Mouse (Mus musculus): ENCODE measurements around the gene 4933425L06Rik. TPM values are rescaled to one million over a fixed set of nuclear protein-coding genes. Genes with fewer than 3 reads are reported as not detected.

4933425L06Rik gene
- total and polyA plus RNA-seq, 2 experiments = not detected

GRCm38 (mm10) chr13:105066890-105067845, 14.8 kb upstream of the 4933425L06Rik start:
- H3K79me2 ChIP-seq (ENCODE audit: control insufficient read depth, insufficient read depth, low read length) = no peaks in the 10 kb centered on the region
- no peaks in the 10 kb centered on the region; the same call in 1 of the 2 replicates for H3K27me3 ChIP-seq (ENCODE audit: control insufficient read depth, insufficient read depth, low read length)
- no peaks in the 10 kb centered on the region for H3K4me1 ChIP-seq (ENCODE audit: control insufficient read depth, insufficient read depth, low read length)
- H3K4me3 ChIP-seq (ENCODE audit: insufficient read depth, low read depth, low read length) = no peak overlapping the region
- H3K27ac ChIP-seq (replicated peaks; ENCODE audit: insufficient read depth, low read depth, low read length) = no peak overlapping the region
- 58% methylated on average over 7 of the region's 7 CpGs for WGBS
- H3K36me3 ChIP-seq (ENCODE audit: control insufficient read depth, insufficient read depth, low read length) = no peaks in the 10 kb centered on the region
- H3K9ac ChIP-seq (ENCODE audit: low read depth, low read length) = no peak overlapping the region
- TF ChIP-seq POLR2A (IDR thresholded peaks at IDR 0.05; ENCODE audit: extremely low read depth, insufficient read depth, low read length) = no peak
- TF ChIP-seq CTCF (IDR thresholded peaks at IDR 0.05; ENCODE audit: low read depth, low read length) = no peak
- DNase-seq (ENCODE audit: extremely low read depth, low read depth, low spot score) = no peak

DNA sequence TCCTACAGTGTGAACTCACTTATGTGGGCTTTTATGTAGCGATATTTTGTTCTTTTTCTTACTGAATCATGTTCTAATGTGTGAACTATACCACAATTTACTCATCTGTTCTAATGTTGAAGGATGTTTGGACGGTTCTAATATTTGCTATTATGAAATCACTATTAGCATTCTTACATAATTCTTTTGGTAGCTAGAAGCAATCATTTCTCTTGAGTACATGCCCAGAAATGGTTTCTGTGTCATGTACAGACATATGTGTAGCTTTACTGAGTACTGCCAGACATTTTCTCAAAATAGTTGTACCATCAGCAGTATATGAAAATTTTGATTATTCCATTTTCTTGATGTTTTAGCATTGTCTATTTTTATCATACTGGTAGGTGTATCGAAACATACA, 7.4 kb downstream of the 4933425L06Rik start:
- H3K4me3 ChIP-seq (ENCODE audit: insufficient read depth, low read depth, low read length) = no peak overlapping the region
- no peaks in the 10 kb centered on the region for H3K79me2 ChIP-seq (ENCODE audit: control insufficient read depth, insufficient read depth, low read length)
- no peaks in the 10 kb centered on the region for H3K27me3 ChIP-seq (ENCODE audit: control insufficient read depth, insufficient read depth, low read length)
- no peak overlapping the region for H3K9ac ChIP-seq (ENCODE audit: low read depth, low read length)
- no peak for TF ChIP-seq POLR2A (IDR thresholded peaks at IDR 0.05; ENCODE audit: extremely low read depth, insufficient read depth, low read length)
- TF ChIP-seq CTCF (IDR thresholded peaks at IDR 0.05; ENCODE audit: low read depth, low read length) = no peak
- H3K4me1 ChIP-seq (ENCODE audit: control insufficient read depth, insufficient read depth, low read length) = peaks cover 2% of the 10 kb centered on the region; the same call in 1 of the 2 replicates
- H3K27ac ChIP-seq (replicated peaks; ENCODE audit: insufficient read depth, low read depth, low read length) = no peak overlapping the region
- no peaks in the 10 kb centered on the region for H3K36me3 ChIP-seq (ENCODE audit: control insufficient read depth, insufficient read depth, low read length)
- peak; percentile 72 for DNase-seq (ENCODE audit: extremely low read depth, low read depth, low spot score)
- 50% methylated on average over 3 of the region's 3 CpGs for WGBS

GRCm38 (mm10) chr13:105096316-105096715, 14.4 kb downstream of the 4933425L06Rik start:
- H3K36me3 ChIP-seq (ENCODE audit: control insufficient read depth, insufficient read depth, low read length) = no peaks in the 10 kb centered on the region
- DNase-seq (ENCODE audit: extremely low read depth, low read depth, low spot score) = no peak
- no peaks in the 10 kb centered on the region for H3K79me2 ChIP-seq (ENCODE audit: control insufficient read depth, insufficient read depth, low read length)
- WGBS = 68% methylated on average over 2 of the region's 2 CpGs
- H3K27me3 ChIP-seq (ENCODE audit: control insufficient read depth, insufficient read depth, low read length) = no peaks in the 10 kb centered on the region
- no peak overlapping the region for H3K9ac ChIP-seq (ENCODE audit: low read depth, low read length)
- no peaks in the 10 kb centered on the region for H3K4me1 ChIP-seq (ENCODE audit: control insufficient read depth, insufficient read depth, low read length)
- no peak overlapping the region for H3K27ac ChIP-seq (replicated peaks; ENCODE audit: insufficient read depth, low read depth, low read length)
- TF ChIP-seq CTCF (IDR thresholded peaks at IDR 0.05; ENCODE audit: low read depth, low read length) (no peak), POLR2A (IDR thresholded peaks at IDR 0.05; ENCODE audit: extremely low read depth, insufficient read depth, low read length) (no peak)
- H3K4me3 ChIP-seq (ENCODE audit: insufficient read depth, low read depth, low read length) = no peak overlapping the region

- Histone ChIP-seq H3K4me3 (ENCODE audit: insufficient read depth, low read depth, low read length) (no peak overlapping the region), H3K27me3 (ENCODE audit: control insufficient read depth, insufficient read depth, low read length) (no peaks in the 10 kb centered on the region), H3K27ac (replicated peaks; ENCODE audit: insufficient read depth, low read depth, low read length) (no peak overlapping the region), H3K9ac (ENCODE audit: low read depth, low read length) (no peak overlapping the region), H3K79me2 (ENCODE audit: control insufficient read depth, insufficient read depth, low read length) (no peaks in the 10 kb centered on the region), H3K36me3 (ENCODE audit: control insufficient read depth, insufficient read depth, low read length) (no peaks in the 10 kb centered on the region), H3K4me1 (ENCODE audit: control insufficient read depth, insufficient read depth, low read length) (no peaks in the 10 kb centered on the region)
- no peak for TF ChIP-seq CTCF (IDR thresholded peaks at IDR 0.05; ENCODE audit: low read depth, low read length)
- no peak for TF ChIP-seq POLR2A (IDR thresholded peaks at IDR 0.05; ENCODE audit: extremely low read depth, insufficient read depth, low read length)
- WGBS = 91% methylated on average over 4 of the region's 4 CpGs
- no peak for DNase-seq (ENCODE audit: extremely low read depth, low read depth, low spot score)
Measured at GRCm38 (mm10) chr13:105100705-105101104, 18.8 kb downstream of the 4933425L06Rik start.

GRCm38 (mm10) chr13:105104385-105104784, 22.5 kb downstream of the 4933425L06Rik start:
- Histone ChIP-seq H3K4me1 (ENCODE audit: control insufficient read depth, insufficient read depth, low read length) (no peaks in the 10 kb centered on the region), H3K27me3 (ENCODE audit: control insufficient read depth, insufficient read depth, low read length) (no peaks in the 10 kb centered on the region), H3K79me2 (ENCODE audit: control insufficient read depth, insufficient read depth, low read length) (no peaks in the 10 kb centered on the region), H3K9ac (ENCODE audit: low read depth, low read length) (no peak overlapping the region), H3K27ac (replicated peaks; ENCODE audit: insufficient read depth, low read depth, low read length) (no peak overlapping the region), H3K36me3 (ENCODE audit: control insufficient read depth, insufficient read depth, low read length) (no peaks in the 10 kb centered on the region), H3K4me3 (ENCODE audit: insufficient read depth, low read depth, low read length) (no peak overlapping the region)
- WGBS = 75% methylated on average over 2 of the region's 2 CpGs
- no peak for DNase-seq (ENCODE audit: extremely low read depth, low read depth, low spot score)
- TF ChIP-seq POLR2A (IDR thresholded peaks at IDR 0.05; ENCODE audit: extremely low read depth, insufficient read depth, low read length) (no peak), CTCF (IDR thresholded peaks at IDR 0.05; ENCODE audit: low read depth, low read length) (no peak)

GRCm38 (mm10) chr13:105111599-105111998, 29.7 kb downstream of the 4933425L06Rik start:
- H3K36me3 ChIP-seq (ENCODE audit: control insufficient read depth, insufficient read depth, low read length) = no peaks in the 10 kb centered on the region
- H3K4me1 ChIP-seq (ENCODE audit: control insufficient read depth, insufficient read depth, low read length) = no peaks in the 10 kb centered on the region
- 92% methylated on average over 6 of the region's 6 CpGs for WGBS
- no peak overlapping the region for H3K27ac ChIP-seq (replicated peaks; ENCODE audit: insufficient read depth, low read depth, low read length)
- no peak overlapping the region for H3K9ac ChIP-seq (ENCODE audit: low read depth, low read length)
- no peaks in the 10 kb centered on the region for H3K79me2 ChIP-seq (ENCODE audit: control insufficient read depth, insufficient read depth, low read length)
- H3K27me3 ChIP-seq (ENCODE audit: control insufficient read depth, insufficient read depth, low read length) = no peaks in the 10 kb centered on the region
- no peak overlapping the region for H3K4me3 ChIP-seq (ENCODE audit: insufficient read depth, low read depth, low read length)
- TF ChIP-seq CTCF (IDR thresholded peaks at IDR 0.05; ENCODE audit: low read depth, low read length) = no peak
- no peak for TF ChIP-seq POLR2A (IDR thresholded peaks at IDR 0.05; ENCODE audit: extremely low read depth, insufficient read depth, low read length)
- DNase-seq (ENCODE audit: extremely low read depth, low read depth, low spot score) = no peak

Measured in liver, adult 2 months (tissue).